Mouse (Mus musculus) frontal cortex, adult (tissue): Measurements from ENCODE around the gene Clasp1.

Experiments
- ATAC-seq: cut with Nextera tagmentation; 2 replicates; pipeline ENCODE4 v1.9.2; 2017; ENCODE audit warnings: mild to moderate bottlenecking, moderate library complexity, mixed read lengths; ENCODE audit not compliant: low TSS enrichment

Clasp1 gene

DNA sequence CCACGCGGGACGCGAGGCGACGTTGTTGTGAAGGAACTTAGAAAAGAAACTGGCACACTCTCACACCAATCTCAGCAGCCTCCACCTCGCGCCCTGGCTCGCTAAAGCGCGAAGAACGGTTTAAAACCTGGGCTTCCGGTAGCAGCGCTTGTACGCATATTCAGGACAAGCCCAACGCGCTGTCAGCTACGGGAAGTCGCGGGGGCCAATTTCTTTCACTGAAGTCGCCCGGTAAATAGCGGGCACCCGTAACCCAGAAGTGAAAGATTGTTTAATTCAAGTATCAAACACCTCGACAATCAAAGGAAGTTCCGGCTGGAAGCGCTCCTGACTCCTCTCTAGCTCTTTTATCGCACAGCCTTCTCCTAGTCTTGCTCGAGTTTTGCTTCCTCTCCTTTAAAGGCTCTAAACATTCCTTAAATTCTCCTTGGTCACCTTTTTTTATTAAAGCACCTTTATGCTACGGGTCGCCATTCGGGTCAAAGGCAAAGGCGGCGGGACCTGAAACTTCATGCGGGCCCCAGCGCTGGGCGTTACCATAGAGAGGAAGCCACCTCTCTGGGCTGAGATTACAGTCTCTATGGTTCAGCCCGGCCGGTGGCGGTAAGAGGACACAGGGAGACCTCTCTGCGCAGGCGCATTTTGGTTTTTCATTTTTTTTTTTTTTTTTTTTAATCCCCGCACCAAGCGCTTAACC, at the start of gene Clasp1:
Gene Clasp1, plus strand, starts transcription at position 302 of the 697 bp plus-strand sequence.
- peak; percentile 94 for ATAC-seq

DNA sequence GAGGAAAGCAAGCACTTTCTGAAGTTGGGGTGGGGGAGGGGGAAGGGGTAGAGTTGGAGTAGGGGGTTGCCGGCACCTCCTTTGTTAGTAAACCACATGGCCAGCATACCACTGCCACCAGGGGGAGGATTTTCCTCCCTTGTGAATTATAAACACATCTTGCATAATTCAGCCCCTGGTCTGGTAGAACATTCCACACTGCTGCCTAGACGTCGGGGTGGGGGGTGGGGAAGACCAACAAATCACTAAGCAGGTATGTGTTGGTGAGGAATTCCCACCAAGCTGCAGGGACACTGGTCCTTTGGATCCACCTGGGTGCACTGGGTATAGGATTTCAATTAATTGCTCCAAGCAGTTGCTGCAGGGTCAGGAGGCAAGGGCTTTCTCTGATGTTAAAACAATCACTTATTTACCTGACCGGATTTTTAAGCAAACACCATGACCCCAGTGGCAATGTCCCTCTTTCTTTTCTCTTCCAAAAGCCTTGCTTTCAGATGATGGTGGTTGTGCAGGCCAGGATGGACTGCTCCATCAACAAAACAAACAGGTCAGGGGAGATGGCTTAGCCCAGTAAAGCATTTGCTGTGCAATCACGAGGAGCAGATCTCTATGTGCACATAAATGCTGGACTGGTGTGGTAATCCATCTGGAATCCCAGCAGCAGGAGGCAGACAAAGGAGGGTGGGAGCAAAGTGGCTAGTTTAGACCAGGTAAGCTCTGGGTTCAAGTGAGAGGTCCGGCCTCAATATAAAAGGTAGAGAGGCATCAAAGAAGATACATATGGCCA, 45.0 kb upstream of the Clasp1 start:
- ATAC-seq = no peak

DNA sequence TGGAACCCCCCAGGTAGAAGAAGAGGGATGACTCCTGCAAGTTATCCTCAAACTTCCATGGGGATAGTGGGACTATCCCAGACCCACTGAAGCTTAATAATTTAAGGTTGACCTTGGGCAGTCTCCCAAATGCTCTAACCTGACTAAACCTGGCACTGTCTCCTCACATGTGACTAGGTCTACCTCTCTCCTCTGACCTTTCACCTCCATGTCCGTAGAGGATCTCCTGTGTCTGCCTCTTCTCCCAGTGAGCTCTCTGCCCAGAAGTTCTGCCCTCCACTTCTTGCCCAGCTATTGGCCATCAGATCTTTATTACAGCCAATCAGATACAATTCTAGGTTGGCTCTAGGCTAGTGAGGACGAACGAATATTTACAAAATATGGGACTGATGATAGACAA, 38.9 kb upstream of the Clasp1 start:
- no peak for ATAC-seq

DNA sequence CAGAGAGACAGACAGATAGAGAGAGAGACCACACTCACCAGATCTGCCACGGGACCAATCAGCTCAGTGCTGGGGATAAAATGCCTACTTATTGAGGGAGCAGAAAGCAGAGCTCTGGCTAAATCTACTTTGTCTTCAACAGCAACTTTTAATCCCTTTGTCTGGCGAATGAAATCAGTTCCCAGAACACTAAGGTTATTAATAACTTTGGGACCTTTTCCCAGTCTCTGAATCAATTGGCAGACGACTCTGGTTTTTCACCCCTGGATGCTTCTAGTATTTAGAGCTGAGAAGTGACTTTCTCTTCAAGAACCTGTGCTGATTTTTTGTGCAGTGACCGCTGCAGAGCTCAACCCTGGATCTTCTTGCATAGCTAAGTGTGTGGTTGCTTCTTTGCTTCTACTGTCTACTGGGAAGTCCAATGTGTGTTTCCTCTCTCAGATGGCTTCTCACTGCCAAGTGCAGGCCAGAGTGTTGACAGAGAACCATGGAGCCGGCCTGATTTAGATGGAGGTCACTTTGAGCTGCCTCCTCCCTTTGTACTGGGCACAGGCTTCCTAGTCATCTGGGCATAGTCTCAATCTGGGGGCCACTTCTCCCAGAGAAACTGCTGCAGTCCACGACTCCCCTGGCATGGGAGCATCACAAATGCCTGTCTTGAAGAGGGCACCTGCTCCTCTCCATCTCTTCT, 29.6 kb upstream of the Clasp1 start:
- ATAC-seq = peak; percentile 47

DNA sequence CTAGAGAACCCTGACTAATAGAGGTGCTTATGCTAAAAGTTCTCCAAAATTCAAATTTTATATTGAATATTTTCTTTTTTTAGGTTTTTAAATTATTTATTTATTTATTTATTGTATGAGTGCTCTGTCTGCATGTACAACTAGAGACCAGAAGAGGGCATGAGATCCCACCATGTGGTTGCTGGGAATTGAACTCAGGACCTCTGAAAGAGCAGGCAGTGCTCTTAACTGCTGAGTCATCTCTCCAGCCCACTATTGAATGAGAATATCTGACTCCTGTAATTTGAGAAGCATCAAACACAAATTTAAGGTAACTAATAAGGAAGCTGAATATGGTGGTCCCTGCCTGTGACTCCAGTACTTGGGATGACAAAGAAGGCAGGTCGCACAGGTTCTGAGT, 20.9 kb upstream of the Clasp1 start:
- ATAC-seq = no peak

DNA sequence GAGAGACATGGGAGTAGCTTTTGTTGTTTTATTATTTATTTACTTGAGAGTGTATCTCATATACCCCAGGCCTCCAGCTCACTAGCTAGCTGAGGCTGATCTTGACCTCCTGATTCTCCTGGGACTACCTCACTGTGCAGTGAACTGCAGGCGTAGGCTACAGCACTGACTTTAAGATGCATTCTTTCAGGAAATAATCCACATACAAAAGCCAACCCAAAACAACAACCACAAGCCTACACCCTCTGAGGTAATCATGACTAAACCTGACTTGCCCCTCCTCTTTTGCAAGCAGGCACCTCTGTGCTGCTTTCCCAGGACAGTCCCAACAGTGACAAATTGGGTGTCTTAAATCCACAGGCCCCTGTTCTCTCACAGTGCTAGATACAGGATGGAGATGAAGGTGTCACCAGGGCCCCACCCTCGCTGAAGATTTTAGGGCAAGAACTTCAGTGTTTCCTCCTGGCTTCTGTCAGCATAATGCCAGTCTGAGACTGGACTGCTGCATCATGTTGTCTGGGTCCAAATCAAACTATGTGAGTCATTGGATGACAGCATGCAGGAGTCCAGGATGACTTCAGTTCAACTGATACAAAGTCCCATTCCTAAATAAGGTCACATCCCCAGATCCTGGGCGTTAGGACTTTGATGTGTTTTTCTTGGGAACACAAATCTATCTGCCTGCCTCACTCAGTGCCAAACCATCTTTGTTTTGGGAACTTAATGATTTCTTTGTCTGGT, 20.0 kb upstream of the Clasp1 start:
- no peak for ATAC-seq

DNA sequence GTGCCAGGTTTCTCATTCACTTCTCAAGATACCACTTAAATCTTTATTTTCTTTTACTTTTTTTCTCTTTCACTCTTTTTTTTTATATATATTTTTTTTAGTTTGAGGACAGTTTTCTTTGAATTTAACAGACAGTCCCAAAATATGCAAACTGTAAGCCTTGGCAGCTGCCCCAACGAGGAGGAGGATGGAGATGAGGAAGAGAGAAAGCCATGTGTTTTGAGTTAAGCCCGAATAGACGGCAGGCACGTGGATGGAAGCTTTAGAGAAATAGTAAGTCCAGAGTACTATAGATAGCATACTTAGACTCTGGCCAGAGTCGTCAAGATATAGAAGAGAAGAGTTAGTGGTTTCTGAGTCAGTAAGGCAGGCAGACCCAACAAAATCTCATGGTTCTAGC, 11.1 kb upstream of the Clasp1 start:
- no peak for ATAC-seq

DNA sequence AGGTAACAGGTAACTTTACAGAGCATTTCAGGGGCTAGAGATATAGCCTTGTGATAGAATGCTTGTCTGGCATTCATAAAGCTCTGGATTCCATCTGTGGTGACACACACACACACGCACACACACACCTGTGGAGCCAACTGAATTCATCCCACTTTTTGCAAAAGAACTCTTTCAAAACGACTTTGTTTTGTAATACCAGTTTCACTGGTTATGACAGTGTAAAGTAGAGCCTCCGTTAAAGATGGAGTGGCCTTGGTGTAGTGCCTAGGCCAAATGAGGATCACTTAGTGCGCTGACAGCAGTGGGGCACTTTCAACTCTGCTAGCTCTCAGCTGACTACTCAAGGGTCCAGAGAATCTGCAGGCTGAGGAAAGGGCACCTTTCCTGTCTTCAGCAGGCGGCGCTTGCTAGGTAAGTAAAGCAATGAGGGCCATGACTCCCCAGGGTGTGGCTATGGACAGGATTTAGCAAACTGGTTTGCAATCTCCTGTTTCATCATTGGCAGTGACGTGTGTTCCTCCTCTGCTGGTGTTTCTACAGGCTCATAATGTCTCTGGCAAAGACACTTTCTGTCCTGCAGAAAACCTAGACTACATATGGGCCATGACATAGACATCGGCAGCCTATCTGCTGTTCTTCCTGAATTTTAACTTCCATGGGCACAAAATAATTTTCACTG, 8.6 kb upstream of the Clasp1 start:
- ATAC-seq = no peak

DNA sequence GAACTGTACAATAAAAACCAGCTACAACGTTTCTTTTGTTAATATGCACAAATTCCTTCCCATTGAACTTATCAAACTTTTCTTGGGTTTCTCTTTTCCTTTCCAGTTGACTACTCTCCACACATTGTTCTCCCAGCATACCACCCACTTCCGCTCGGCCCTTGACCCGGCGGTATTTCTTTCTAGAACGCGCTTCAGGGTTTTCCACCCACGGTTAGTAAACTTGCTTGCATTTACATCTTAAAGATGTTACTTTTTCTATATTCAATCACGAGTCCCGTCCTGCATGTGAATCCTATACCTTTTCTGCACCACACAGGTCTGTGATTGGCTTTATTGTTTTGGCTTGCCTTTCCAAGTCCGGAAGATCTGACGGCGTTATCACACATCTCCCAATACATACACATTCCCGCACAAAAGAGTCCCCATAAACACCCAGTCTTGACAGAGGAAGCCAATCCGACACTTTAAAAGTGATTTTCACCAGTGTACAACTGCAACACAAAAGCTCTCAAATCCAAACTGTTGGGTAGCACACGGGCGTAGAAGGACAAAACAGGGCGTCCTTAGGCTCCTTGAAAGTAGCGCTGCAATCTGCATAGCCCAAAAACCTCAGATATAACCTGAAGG, 616 bp upstream of the Clasp1 start:
- peak; percentile 39 for ATAC-seq

DNA sequence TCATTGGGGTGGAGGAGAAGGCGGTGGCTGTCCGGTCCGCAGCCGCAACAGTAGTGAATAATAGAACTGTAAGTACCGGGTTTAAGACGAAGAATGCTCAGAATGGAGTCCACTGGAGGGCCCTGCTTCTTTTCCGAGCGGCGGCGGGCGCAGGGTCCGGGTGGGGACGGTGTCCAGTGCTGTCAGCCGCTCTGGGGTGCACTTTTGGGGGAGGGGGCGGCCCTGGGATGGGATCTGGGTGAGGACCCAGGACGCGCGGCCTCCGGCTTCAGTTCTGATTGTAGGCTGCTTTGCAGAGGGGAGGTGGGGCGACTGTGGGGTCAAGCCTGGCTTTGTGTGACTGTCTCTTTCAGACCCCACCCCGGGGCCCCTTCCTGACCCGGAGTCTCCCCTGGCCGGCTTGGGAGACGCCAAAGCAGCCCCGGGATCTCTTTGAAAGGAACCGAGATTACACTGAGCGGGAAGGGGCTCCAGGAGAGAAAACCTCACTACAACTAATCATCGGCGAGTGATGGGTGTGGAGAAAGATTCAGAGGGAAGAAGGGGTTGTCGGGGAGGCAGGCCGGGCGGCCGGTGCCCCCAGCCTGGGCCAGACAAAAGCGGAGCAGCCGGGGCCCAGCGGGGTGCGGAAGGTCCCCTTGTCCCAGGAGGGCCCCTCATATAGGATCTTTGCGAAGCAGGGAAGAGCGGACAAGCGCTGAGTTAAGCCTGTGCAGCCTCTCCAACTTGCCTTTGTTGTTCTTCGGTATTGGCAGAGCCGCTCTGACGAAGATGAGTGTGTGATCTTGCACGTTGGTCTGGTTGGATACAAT, 802 bp downstream of the Clasp1 start:
- peak; percentile 49 for ATAC-seq

DNA sequence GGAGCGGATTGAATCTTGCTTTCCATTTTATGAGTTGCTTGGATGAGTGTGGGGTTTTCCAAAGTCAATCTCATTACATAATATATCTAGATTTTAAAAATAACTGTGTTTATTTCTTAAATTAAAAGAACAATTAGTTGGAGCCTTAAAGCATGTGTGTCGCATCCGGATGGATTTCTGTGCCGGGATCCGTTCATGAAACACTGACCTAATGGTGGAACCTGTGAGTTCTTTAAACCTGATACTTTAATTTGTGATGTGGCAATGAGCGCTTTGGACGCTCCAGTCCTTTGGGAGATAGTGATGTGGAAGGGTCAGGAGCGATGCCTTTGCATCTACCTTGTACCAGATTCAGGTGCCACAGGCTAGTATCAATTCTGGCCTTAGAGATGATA, 1.4 kb downstream of the Clasp1 start:
- no peak for ATAC-seq

DNA sequence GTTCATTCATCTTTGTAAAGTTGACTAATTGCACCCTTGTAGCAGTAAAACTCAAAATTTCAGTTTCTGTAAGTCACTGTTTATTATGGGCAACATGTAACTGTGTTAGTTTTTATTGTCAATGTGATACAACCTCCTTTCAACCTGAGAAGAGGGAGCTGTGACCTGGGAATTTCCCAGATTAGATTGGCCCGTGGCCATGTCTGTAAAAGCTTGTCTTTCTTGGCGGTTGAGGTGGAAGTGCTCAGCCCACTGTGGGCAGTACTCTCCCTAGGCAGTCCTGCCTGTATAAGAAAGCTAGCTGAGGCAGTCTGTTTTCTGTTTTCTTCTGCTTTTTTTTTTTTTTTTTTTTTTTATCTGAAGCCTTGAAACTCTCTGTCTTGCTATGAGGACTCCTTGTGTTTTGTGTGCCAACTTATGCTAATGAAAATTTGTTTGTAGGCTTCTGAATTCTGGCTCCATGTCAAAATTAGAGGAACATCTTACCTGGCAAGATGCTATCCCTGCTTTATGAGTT, 2.1 kb downstream of the Clasp1 start:
- ATAC-seq = no peak

DNA sequence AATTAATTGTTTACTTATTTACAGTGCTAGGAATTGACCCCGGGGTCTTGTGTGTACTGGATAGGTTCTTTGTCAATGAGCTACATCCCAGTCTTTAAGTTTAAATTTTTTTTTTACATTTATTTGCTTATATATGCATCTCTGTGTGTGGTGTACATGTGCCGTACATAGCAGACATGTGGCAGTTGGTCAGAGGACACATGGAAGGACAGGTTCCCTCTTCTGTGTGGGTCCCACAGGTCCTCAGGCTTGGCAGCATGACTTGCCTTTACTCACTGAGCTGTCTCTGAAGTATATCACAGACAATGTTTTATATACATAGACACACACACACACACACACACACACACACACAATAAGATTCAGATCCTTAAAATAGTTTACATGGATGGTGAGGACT, 3.4 kb downstream of the Clasp1 start:
- ATAC-seq = no peak

DNA sequence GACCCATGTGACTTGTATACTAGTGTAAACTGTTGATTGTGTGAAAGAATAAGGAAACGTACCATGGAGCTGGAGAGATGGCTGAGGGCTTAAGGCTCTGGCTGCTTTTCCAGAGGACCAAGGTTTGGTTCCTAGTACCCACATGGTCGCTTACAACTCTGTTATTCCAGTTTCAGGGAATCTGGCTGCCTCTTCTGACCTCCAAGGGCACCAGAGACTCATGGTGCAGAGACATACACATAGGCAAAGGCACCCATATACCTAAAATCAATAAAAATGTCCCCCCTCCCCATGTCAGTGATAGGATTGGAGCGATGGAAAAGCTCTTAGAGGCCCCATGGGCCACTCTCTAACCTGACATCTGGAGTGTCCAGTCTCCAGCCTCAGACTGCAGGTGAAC, 5.1 kb downstream of the Clasp1 start:
- no peak for ATAC-seq

DNA sequence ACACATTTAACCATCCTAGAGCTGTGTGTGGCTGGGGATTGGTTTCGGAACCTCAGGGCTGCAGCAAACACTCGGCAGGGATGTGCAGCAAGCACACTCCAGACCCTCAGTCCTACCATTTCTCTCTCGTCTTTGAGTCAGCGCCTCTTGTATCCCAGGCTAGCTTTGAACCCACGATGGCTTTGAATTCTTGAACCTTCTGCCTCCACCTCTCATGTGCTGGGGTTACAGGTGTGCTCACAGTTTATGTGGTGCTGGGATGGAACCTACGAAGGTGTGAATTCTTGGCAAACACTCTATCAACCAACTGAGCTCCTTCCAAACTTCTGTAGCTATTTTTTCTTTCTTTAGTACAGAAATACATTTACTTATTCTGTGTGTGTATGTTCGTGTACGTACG, 9.0 kb downstream of the Clasp1 start:
- ATAC-seq = no peak

DNA sequence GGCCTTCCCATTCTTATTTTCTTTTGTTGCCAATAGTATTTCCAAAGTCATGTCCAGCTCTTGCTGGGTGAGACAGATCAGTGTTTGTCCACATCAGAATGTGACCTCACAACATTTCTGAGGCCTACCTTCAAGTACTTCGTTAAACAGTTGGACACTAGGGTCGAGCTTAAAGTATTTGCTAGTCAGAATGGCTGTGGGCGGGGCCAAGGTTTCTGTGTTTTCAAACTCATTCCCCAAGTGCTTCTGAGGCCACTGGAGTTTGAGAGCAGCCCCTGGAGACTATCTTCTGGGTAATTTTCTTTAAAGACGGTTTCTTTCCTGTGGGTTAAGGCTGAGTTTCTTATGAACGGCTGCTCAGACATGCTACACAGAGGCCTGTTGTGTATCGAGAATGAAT, 9.7 kb downstream of the Clasp1 start:
- ATAC-seq = no peak

DNA sequence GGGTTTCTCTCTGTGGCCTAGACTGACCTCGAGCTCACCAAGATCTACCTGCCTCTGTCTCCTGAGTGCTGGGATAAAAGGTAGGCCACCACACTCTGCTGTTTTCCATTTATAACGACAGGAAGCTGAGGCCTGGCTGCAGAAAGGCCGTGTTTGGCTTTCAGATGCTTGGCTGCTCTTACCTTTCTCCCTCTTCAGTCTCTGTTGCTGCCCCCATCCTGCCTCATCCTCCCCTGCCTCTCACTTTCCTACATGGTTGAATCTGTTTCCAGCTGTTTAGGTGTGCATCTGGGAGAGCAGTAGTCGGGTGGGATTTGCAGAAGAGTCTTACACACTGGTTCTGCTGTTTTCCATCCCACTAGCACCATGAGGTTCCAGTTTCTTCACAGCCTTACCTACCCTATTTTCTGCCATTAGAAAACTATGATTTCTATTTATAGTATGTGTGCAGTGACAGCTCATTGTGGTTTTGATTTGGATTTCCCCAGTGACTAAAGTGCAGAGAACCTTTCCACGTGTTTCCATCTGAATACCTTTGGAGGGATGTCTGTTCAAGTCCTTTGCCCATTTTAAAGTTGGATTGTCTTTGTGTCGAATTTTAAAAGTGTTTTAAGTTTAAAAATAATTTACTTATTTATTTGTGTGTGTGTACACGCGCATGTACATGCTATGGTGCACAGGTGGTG, 10.9 kb downstream of the Clasp1 start:
- no peak for ATAC-seq

DNA sequence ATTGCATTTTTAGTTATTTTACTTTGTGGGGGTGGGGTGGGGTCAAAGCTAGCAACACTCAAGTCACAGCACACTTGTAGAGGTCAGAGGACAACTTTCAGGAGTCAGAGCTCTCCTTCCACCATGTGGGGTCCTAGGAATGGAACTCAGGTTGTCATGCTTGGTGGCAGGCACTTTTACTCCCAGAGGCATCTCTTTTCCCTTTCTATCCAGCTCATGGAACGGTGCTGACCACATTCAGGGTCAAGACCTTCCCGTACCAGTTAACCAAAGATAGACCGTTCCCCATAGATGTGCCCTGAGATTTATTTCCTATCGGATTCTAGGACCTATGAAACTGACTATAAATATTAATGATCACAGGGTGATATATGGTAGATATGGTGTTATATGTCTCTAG, 13.1 kb downstream of the Clasp1 start:
- no peak for ATAC-seq

DNA sequence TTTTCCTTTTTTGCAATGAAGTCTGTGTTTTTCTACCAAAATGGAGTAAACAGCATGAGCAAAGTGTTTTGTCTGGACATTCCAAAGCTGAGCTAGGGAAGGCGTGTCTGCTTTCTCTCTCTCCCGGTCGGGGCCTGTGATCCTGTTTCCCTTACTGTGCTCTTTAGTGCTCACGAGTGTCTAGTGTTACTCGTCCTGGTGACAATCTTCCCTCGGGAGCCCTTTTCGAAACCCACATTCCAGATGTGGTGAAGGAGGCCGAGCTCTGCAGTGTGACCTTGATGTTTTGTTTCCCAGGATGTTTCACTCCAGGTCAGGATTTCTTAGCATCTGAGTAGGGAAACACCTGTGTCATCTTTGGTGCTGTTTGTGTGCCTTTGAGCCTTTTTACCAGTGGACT, 13.7 kb downstream of the Clasp1 start:
- no peak for ATAC-seq
